Mouse (Mus musculus) midbrain, postnatal 0 days (tissue): ENCODE results near the gene Gm21411. TPM values are rescaled to one million over a fixed set of nuclear protein-coding genes. Genes with fewer than 3 reads are reported as not detected.

Source experiments
- polyA plus RNA-seq: library from polyadenylated mRNA; unstranded; fragments of >200 nt; fragmentation: Nextera tagmentation; extraction: Ambion mirVana; gene quantifications from 2 replicates; pipeline ENCODE4 v1.2.1, GENCODE M21; 2015
- total RNA-seq: library from RNA; depleted of rRNA; stranded (reverse); fragments of >200 nt; gene quantifications from 2 replicates; pipeline ENCODE4 v1.2.3, GENCODE M21; 2014; rRNA removed

Gene Gm21411
- total and polyA plus RNA-seq, 2 experiments from 2014 or later: not detected

Other genes with a start within 250 kb of the Gm21411 start
- gene Zfp989, start 62.4 kb upstream of the Gm21411 start, total RNA-seq: 0.38 TPM in 1 of 2 replicates, not detected in the other
- gene Zfp989, start 62.4 kb upstream of the Gm21411 start, polyA plus RNA-seq: not detected in 2 replicates
- not detected in 2 replicates for gene Rex2, start 112.3 kb upstream of the Gm21411 start, total RNA-seq
- gene Rex2, start 112.3 kb upstream of the Gm21411 start, polyA plus RNA-seq: not detected in 2 replicates
- 4.1 and 5.7 TPM in 2 replicates for gene Zfp991, start 222.4 kb upstream of the Gm21411 start, total RNA-seq
- 4.1 and 5.0 TPM in 2 replicates for gene Zfp991, start 222.4 kb upstream of the Gm21411 start, polyA plus RNA-seq